Mouse (Mus musculus): Measurements from ENCODE around the gene Med26. TPM values are rescaled to one million over a fixed set of nuclear protein-coding genes. Genes with fewer than 3 reads are reported as not detected.
A peak's percentile ranks its signal among the peaks of the same experiment; 100 is the strongest.

Gene Med26
- polyA plus RNA-seq, 1 experiment from 2014 or later: 20.2 TPM

DNA sequence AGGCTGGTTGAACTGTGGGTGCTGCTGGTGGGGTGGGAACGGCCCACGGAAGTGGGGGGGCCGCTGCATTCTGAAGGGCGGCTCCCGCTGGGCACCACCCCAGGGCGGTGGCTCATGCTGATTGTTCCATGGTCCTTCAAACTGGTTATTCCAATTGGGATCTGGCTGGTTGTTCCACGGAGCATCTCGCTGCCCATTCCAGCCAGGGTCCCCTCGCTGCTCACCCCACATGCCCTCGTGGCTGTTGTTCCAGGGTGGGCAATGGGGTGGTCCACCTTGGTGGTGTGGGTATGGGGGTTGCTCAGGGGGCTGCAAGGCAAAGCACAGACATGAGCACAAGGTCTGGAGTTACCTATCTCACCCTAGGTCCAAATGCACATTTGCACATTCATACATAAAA lies 83.9 kb downstream of the Med26 start:
- no peak for DNase-seq (ENCODE audit: low spot score)
- peaks cover 100% of the 10 kb centered on the region for H3K36me3 ChIP-seq (replicated peaks)
- WGBS: 95% methylated on average over 10 of the region's 10 CpGs
- no peak overlapping the region for H3K4me3 ChIP-seq
- no peaks in the 10 kb centered on the region for H3K27me3 ChIP-seq (replicated peaks; ENCODE audit: low read depth, poor library complexity, severe bottlenecking)
- H3K27ac ChIP-seq (replicated peaks): no peak overlapping the region
- no peaks in the 10 kb centered on the region for H3K4me1 ChIP-seq
- H3K9me3 ChIP-seq: no peaks in the 10 kb centered on the region

GRCm38 (mm10) chr8:72459881-72460533 lies 88.1 kb downstream of the Med26 start:
- Histone ChIP-seq H3K27me3 (replicated peaks; ENCODE audit: low read depth, poor library complexity, severe bottlenecking) (no peaks in the 10 kb centered on the region), H3K36me3 (replicated peaks) (peaks cover 80% of the 10 kb centered on the region), H3K27ac (replicated peaks) (no peak overlapping the region), H3K4me3 (no peak overlapping the region), H3K4me1 (no peaks in the 10 kb centered on the region), H3K9me3 (no peaks in the 10 kb centered on the region)
- no peak for DNase-seq (ENCODE audit: low spot score)
- WGBS: 85% methylated on average over 4 of the region's 4 CpGs

GRCm38 (mm10) chr8:72458457-72458856 lies 89.6 kb downstream of the Med26 start:
- WGBS: 87% methylated on average over 6 of the region's 6 CpGs
- H3K27me3 ChIP-seq (replicated peaks; ENCODE audit: low read depth, poor library complexity, severe bottlenecking): no peaks in the 10 kb centered on the region
- peaks cover 80% of the 10 kb centered on the region for H3K36me3 ChIP-seq (replicated peaks)
- H3K4me1 ChIP-seq: no peaks in the 10 kb centered on the region
- H3K9me3 ChIP-seq: peaks cover 3% of the 10 kb centered on the region; the same call in 1 of the 2 replicates
- no peak overlapping the region for H3K27ac ChIP-seq (replicated peaks)
- no peak for DNase-seq (ENCODE audit: low spot score)
- H3K4me3 ChIP-seq: no peak overlapping the region

- peaks cover 80% of the 10 kb centered on the region for H3K36me3 ChIP-seq (replicated peaks)
- H3K4me3 ChIP-seq: no peak overlapping the region
- no peaks in the 10 kb centered on the region for H3K27me3 ChIP-seq (replicated peaks; ENCODE audit: low read depth, poor library complexity, severe bottlenecking)
- no peak overlapping the region for H3K27ac ChIP-seq (replicated peaks)
- 92% methylated on average over 3 of the region's 3 CpGs for WGBS
- H3K9me3 ChIP-seq: peaks cover 3% of the 10 kb centered on the region; the same call in 1 of the 2 replicates
- no peaks in the 10 kb centered on the region for H3K4me1 ChIP-seq
- no peak for DNase-seq (ENCODE audit: low spot score)
Observed at GRCm38 (mm10) chr8:72457806-72458205, 90.3 kb downstream of the Med26 start.

DNA sequence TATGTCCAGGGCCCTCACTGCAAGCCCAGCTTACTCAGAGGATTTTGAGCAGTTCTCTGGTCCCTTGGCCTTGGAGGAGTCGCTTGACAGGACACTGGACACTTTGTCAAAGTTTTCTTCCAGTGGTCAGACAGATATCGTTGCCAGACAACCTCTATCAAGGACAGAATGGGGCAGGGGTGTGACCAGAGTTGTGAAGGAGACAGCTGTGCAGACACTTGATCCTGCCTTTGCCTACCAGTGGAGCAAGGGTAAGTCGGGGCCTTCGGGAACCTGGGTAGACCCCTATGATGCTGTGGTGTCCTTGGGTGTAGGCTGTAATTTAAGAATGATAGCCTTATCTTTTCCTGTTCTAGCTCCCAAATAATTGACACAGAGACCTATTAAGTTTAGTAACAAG lies 92.8 kb downstream of the Med26 start:
- peaks cover 3% of the 10 kb centered on the region; the same call in 1 of the 2 replicates for H3K9me3 ChIP-seq
- H3K27ac ChIP-seq (replicated peaks): no peak overlapping the region
- H3K4me1 ChIP-seq: no peaks in the 10 kb centered on the region
- H3K36me3 ChIP-seq (replicated peaks): peaks cover 78% of the 10 kb centered on the region
- no peaks in the 10 kb centered on the region for H3K27me3 ChIP-seq (replicated peaks; ENCODE audit: low read depth, poor library complexity, severe bottlenecking)
- no peak for DNase-seq (ENCODE audit: low spot score)
- no peak overlapping the region for H3K4me3 ChIP-seq
- 91% methylated on average over 4 of the region's 4 CpGs for WGBS

DNA sequence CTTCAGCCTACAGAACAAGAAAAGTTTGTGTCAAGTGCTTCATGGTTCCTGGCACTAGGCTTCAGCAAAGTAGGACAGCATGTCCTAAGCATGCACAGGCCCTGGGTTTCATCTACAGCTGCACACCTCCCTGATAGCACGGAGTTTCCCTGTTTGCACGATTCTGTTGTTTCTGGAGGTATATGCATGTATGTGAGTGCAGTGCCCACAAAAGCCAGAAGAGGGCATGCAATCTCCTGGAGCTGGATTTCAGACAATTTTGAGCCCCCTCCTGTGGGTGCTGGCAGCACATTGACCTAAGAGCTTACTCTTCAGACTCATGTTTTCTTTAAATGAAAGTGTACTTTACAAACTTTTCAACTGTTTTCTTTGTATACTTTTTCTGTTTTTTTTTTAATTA lies 94.2 kb downstream of the Med26 start:
- no peaks in the 10 kb centered on the region for H3K27me3 ChIP-seq (replicated peaks; ENCODE audit: low read depth, poor library complexity, severe bottlenecking)
- H3K36me3 ChIP-seq (replicated peaks): peaks cover 78% of the 10 kb centered on the region
- peaks cover 3% of the 10 kb centered on the region; the same call in 1 of the 2 replicates for H3K9me3 ChIP-seq
- 95% methylated on average over 2 of the region's 2 CpGs for WGBS
- no peak for DNase-seq (ENCODE audit: low spot score)
- no peak overlapping the region for H3K27ac ChIP-seq (replicated peaks)
- no peak overlapping the region for H3K4me3 ChIP-seq
- H3K4me1 ChIP-seq: no peaks in the 10 kb centered on the region

DNA sequence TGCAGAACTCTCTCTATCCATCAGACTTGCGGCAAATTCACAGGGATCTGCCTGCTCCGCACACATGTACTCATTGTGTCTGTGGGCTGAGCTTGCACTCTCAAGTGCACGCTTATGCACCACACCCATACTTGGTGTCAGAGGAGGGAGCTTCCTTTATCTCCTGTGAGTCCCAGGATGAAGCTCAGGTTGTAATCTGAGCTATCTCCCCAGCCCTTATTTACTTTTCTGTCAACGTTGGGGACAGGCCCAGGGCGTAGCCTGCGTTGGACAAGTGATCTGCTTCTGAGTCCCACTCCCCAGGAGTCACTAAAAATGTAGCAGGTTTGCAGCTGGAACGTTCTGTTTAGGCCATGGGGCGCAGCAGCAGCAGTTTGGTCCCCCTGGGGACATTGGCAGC lies 96.6 kb downstream of the Med26 start:
- no peaks in the 10 kb centered on the region for H3K4me1 ChIP-seq
- no peak overlapping the region for H3K4me3 ChIP-seq
- no peak overlapping the region for H3K27ac ChIP-seq (replicated peaks)
- H3K36me3 ChIP-seq (replicated peaks): peaks cover 81% of the 10 kb centered on the region
- peaks cover 3% of the 10 kb centered on the region; the same call in 1 of the 2 replicates for H3K9me3 ChIP-seq
- 86% methylated on average over 8 of the region's 8 CpGs for WGBS
- no peaks in the 10 kb centered on the region for H3K27me3 ChIP-seq (replicated peaks; ENCODE audit: low read depth, poor library complexity, severe bottlenecking)
- no peak for DNase-seq (ENCODE audit: low spot score)

DNA sequence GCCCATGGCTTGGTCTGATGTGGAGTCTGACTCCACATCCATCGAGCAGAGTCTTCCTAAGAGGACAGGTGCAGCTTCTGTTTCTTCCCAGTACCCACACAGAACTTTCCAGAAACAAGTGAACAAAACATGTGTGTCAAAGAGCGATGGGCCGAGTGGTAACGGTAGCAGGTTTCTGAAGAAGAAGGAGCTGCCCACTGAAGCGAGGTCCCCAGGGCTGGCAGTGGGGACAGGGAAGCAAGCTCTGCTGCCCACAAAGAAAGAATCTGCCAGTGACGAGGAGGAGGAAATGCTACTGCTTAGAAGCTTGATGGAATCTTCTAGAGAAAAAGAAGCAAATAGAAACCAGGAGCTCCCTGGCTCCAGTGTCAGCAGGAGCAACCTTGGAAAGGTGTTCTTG lies 103.0 kb downstream of the Med26 start:
- no peaks in the 10 kb centered on the region for H3K9me3 ChIP-seq
- H3K36me3 ChIP-seq (replicated peaks): peaks cover 33% of the 10 kb centered on the region

More for the DNA sequence above, 103.0 kb downstream of the Med26 start:
- DNase-seq (ENCODE audit: low spot score): no peak
- 93% methylated on average over 6 of the region's 6 CpGs for WGBS
- Histone ChIP-seq H3K4me3 (no peak overlapping the region), H3K27ac (replicated peaks) (no peak overlapping the region), H3K27me3 (replicated peaks; ENCODE audit: low read depth, poor library complexity, severe bottlenecking) (no peaks in the 10 kb centered on the region), H3K4me1 (peaks cover 8% of the 10 kb centered on the region)

Small RNA genes within 50 kb of the gene (microRNA-seq; reads per million reads assigned to microRNA genes)
- gene Gm28019: not detected
- gene Mir7068: 3.4 reads per million, percentile 4 among the genes with 10 or more reads in this experiment

Other genes with a start within 250 kb of the Med26 start
- 31.3 and 36.9 TPM in 2 replicates for gene Gm10282, start 243.0 kb downstream of the Med26 start, polyA plus RNA-seq (2016; fragmentation: Nextera tagmentation; extraction: Ambion mirVana)
- 3.1 and 3.7 TPM in 2 replicates for gene Klf2, start 229.2 kb downstream of the Med26 start, polyA plus RNA-seq (2016; fragmentation: Nextera tagmentation; extraction: Ambion mirVana)
- gene Eps15l1, start 126.8 kb downstream of the Med26 start, polyA plus RNA-seq (2016; fragmentation: Nextera tagmentation; extraction: Ambion mirVana): 79.8 and 81.6 TPM in 2 replicates
- 1.2 and 1.4 TPM in 2 replicates for gene Calr3, start 104.4 kb downstream of the Med26 start, polyA plus RNA-seq (2016; fragmentation: Nextera tagmentation; extraction: Ambion mirVana)
- 14.5 and 16.1 TPM in 2 replicates for gene 1700030K09Rik, start 104.4 kb downstream of the Med26 start, polyA plus RNA-seq (2016; fragmentation: Nextera tagmentation; extraction: Ambion mirVana)
- 112 and 115 TPM in 2 replicates for gene Cherp, start 73.0 kb downstream of the Med26 start, polyA plus RNA-seq (2016; fragmentation: Nextera tagmentation; extraction: Ambion mirVana)
- 20.2 and 22.8 TPM in 2 replicates for gene Slc35e1, start 55.7 kb downstream of the Med26 start, polyA plus RNA-seq (2016; fragmentation: Nextera tagmentation; extraction: Ambion mirVana)
- 107 TPM in 2 replicates for gene Smim7, start 22.8 kb upstream of the Med26 start, polyA plus RNA-seq (2016; fragmentation: Nextera tagmentation; extraction: Ambion mirVana)
- gene Tmem38a, start 23.8 kb upstream of the Med26 start, polyA plus RNA-seq (2016; fragmentation: Nextera tagmentation; extraction: Ambion mirVana): 9.8 and 11.2 TPM in 2 replicates
- not detected in 2 replicates for gene Nwd1, start 98.4 kb upstream of the Med26 start, polyA plus RNA-seq (2016; fragmentation: Nextera tagmentation; extraction: Ambion mirVana)
- gene Sin3b, start 175.0 kb upstream of the Med26 start, polyA plus RNA-seq (2016; fragmentation: Nextera tagmentation; extraction: Ambion mirVana): 142 and 149 TPM in 2 replicates
- gene F2rl3, start 213.6 kb upstream of the Med26 start, polyA plus RNA-seq (2016; fragmentation: Nextera tagmentation; extraction: Ambion mirVana): 2.0 and 2.1 TPM in 2 replicates

Measured in embryonic facial prominence, embryonic 10.5 days (tissue).